Mouse (Mus musculus) gastrocnemius, adult 8-10 months (tissue): Measurements from ENCODE around the gene Ndufs7. TPM values are rescaled to one million over a fixed set of nuclear protein-coding genes. Genes with fewer than 3 reads are reported as not detected.

Experiments used
- DNase-seq, 2 experiments: peaks; one replicate each; pipeline ENCODE4 v3.0.0; 2022; ENCODE audit warnings: low spot score in 2 of 2
- microRNA-seq: library from miRNA; unstranded; fragments of <30 nt; microRNA quantifications from one replicate; pipeline ENCODE4 v1.2.0, GENCODE M21; 2022
- total RNA-seq, 4 experiments: library from RNA; stranded (reverse); gene quantifications; 2 replicates each; pipeline ENCODE4 v1.2.4; 2022

The Ndufs7 gene
- total RNA-seq, 4 experiments from 2014 or later: 576 to 623 (median 605) TPM

DNA sequence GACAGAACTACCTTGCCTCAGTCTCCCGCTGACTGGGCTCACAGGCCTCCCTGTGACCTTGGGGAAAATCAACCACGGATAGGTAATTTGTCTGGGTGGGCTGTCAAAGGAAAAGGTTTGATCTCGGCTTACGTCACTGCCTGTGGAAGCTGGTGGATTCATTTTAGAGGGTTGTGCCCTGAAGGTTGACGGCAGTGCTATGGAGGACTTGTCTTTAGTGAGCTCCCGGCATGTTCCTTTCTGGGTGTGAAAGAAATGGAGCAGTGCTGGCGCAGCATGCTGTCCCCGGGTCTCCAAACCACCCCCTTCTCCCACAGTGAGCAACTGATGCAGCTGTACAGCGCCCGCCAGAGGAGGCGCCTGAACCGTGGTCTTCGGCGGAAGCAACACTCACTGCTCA is 44.4 kb downstream of the Ndufs7 start:
- DNase-seq: no peak

GRCm38 (mm10) chr10:80294311-80294710 is 45.4 kb downstream of the Ndufs7 start:
- DNase-seq: no peak

GRCm38 (mm10) chr10:80294788-80295303 is 45.9 kb downstream of the Ndufs7 start:
- no peak for DNase-seq

DNA sequence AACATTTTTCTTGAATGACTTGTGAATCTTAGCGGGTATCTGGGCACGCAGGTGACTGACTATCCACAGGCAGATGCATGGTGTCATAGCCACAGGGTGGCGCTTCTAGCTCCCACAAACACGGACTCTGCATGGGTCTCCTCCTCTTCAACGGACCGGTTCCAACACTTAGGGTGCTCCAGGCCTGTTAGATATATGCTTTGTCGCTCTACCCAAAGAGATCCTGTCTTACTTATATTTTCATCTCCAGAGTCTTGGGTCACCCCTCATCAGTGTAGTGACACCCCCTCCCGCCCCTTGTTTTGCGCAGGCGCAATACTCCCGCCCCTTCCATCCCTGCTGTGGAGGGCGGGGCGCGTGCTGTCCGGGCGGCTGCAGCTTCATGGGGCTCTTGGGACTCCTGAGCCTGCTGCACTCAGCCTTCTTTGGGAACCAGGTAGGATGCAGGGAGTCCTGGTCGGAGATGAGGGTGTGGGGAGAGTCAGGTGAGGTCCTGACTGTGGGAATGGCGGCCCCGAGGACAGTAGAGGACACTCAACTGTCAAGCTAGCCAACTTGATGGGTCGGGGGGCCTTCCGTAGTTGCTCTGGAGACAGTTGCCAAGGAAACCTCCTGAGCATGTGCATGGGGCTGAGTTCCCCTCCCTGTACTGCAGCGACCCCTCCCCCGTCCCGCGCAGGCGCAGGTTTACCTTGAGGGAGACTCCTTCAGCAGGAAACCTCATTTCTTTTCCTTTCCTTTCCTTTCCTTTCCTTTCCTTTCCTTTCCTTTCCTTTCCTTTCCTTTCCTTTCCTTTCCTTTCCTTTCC is 46.9 kb downstream of the Ndufs7 start, which contains the start of gene Apc2:
Gene Apc2, plus strand, starts transcription at position 360 of the 808 bp plus-strand sequence.
- DNase-seq: peak; percentile 53 to 69

DNA sequence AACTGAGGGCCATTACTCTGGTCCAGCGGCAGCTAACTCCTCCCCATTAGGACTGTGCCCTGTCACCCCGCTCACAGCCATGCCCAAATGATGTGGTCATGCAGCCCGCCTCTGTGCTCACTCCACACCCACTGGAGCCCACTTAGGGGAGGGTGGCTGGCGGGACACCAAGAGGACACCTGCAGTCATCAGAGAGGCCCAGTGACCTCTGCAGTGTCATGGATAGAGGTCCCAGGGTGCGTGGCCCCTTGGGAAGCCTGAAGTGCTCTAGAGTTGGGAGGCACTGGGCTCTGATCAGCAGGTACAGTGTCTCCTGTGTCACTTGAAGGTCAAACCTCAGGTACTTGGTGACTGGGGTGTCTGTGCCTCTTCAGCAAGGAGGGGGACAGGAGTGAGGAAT is 47.9 kb downstream of the Ndufs7 start:
- no peak for DNase-seq

GRCm38 (mm10) chr10:80297526-80298133 is 48.7 kb downstream of the Ndufs7 start:
- no peak for DNase-seq

DNA sequence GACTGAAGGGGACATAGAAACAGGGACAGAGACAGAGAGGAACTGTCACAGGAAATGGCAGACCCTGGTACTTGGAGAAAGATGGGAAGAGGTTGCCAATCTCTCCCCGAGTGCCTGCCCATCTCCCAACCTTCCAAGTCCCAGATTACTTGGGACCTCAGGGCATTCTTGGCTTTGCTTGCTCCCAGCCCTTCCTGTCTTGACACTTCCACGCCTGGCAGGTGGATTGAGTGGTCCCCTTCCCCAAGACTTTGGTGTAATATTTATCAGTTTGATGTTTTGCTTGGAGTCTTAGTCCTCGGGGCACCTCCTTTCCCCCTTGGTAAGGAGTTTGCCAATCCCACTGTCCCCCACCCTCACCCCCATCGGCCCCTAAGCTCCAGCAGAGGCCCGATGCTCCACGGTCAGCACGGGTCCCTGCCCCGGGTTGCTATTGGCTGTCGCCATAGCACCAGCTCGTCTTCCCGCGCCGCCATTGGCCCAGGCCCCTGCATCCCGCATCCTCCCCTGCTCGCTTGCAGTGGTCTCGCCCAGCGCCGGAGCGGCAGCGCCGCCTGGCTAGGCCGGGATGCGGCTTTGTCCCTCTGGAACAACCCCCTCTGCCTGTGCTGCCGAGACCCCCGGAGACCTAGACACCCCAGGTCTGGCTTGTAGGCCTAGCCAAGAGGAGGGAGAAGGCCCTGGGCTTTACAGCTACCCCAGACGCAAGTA is 49.8 kb downstream of the Ndufs7 start:
- DNase-seq: no peak

DNA sequence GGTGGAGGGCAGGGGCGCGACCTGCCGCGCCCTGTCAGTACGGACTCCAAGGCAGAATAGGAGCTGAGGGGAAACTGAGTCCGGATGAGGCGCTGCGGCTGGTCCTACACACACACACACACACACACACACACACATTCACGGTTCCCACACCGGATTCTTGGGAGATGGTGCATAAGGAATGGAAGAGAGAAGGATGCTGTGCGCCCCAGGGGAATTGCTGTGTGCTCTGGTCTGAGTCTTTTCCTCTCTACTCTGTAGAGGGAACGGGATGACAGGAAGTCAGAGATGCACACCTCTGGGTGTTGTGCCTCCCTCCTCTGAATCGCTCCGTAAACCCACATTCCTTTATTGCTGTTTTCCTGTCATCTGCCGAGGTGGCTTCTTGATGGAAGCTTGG is 50.4 kb downstream of the Ndufs7 start:
- no peak for DNase-seq

- no peak for DNase-seq
Observed at GRCm38 (mm10) chr10:80299824-80300223, 50.9 kb downstream of the Ndufs7 start.

DNA sequence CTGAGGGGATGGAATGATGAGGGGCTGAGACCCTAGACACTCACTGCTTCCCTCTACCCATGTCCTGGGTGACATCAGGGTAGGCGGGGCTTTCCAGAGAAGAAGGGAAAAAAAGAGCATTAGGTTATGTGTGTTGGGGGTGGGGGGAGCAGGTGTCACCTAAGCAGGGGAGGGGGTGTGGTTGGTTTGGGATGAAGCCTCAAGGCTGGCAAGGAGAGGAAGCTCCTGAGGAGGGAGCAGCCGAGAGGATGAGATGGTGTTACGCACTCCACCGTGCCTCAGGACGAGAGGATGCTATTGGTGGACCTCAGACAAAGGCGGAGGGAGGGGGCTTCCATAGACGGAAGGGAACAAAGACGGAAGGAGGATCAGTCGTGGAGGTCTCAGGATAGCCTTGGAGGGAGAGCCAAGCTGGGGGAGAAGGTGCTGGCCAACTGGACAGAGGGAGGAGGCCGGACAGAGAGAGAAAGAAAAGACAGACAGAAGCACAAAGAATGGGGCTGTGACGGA is 51.8 kb downstream of the Ndufs7 start:
- DNase-seq: no peak

DNA sequence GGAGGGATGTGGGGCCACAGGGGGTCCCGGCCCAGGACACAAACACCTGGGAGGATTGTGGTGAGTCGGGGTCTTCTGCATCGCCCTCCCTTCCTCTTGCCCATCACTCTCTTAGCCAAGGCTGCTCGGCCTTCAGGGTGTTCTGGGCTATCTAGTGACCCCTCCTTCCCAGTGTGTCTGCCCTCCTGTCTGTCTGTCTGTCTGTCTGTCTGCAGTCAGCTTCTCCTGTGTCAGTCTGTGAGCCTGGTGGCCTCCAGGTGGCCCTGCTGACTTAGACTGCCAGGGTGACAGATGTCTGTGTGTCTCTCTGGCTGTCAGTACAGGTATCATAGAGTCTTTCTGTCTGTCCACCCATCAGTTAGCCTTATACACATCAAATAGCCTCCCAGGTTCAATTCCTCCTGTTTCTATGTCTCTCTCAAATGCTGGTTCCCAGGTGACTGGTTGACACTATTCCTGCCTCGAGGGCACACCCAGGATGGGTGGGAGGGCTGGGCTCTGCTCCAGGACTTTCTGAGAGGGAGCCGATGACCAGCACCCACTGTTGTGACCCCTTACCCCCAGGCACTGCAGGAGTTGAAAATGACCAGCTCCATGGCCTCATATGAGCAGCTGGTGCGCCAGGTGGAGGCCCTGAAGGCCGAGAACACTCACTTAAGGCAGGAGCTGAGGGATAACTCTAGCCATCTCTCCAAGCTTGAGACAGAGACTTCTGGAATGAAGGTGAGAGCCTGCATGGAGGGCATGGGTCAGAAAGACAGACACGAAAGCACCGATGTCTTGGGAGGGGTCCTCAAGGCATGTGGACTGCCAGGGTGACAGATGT is 52.5 kb downstream of the Ndufs7 start:
- no peak for DNase-seq

DNA sequence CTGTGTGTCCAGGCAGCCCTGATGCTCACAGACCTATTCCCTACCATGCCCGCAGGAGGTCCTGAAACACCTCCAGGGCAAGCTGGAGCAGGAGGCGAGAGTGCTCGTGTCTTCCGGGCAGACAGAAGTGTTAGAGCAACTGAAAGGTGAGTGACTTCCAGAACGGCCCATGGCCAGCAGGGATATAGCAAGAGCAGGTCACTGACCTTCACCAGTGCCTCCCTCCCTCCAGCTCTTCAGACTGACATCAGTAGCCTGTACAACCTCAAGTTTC is 53.1 kb downstream of the Ndufs7 start:
- no peak for DNase-seq

DNA sequence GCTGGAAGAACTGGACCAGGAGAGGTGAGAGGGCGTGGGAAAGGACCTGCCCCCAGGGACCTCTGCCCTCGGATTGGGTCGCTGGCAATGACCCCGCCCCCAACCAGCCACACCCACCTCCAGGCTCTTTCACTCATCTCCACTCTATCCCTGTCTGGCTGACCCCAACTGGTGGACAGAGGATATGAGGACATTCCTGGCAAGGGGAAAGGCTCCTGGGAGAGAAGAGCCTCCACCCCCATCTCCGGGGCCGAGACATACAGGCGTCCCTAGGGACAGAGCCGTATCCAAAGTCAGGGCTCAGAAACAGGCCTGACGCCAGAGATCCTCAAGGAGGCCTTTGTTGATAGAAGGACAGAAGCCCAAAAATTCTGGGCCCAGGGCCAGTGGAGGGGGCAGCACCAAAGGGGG is 53.6 kb downstream of the Ndufs7 start:
- peak; percentile 84 to 86 for DNase-seq

GRCm38 (mm10) chr10:80304458-80304857 is 55.5 kb downstream of the Ndufs7 start:
- DNase-seq: no peak

- no peak for DNase-seq
Observed at GRCm38 (mm10) chr10:80304862-80305261, 55.9 kb downstream of the Ndufs7 start.

Small RNAs within 50 kb of the gene (microRNA-seq; reads per million reads assigned to microRNA genes)
- not detected for gene Mir6911

Other genes with a start within 250 kb of the Ndufs7 start
- gene Arhgap45, start 232.5 kb upstream of the Ndufs7 start, total RNA-seq: 1 to 10 TPM in 2 of 4 experiments, under 1 TPM in 2; 0.48 to 1.3 (median 0.84) TPM
- gene Polr2e, start 209.3 kb upstream of the Ndufs7 start, total RNA-seq: 10 to 100 TPM; 38.3 to 47.6 (median 39.7) TPM
- 100 to 1,000 TPM; 510 to 613 (median 541) TPM for gene Gpx4, start 202.0 kb upstream of the Ndufs7 start, total RNA-seq
- gene Sbno2, start 143.6 kb upstream of the Ndufs7 start, total RNA-seq: 1 to 10 TPM; 4.8 to 5.7 (median 5.3) TPM
- 100 to 1,000 TPM; 157 to 173 (median 162) TPM for gene Stk11, start 133.3 kb upstream of the Ndufs7 start, total RNA-seq
- gene Atp5d, start 110.5 kb upstream of the Ndufs7 start, total RNA-seq: 100 to 1,000 TPM; 525 to 571 (median 544) TPM
- gene Cbarp, start 108.3 kb upstream of the Ndufs7 start, total RNA-seq: 1 to 10 TPM; 1.9 to 4.0 (median 2.9) TPM
- gene Midn, start 100.8 kb upstream of the Ndufs7 start, total RNA-seq: 10 to 100 TPM; 20.8 to 36.0 (median 29.5) TPM
- 10 to 100 TPM; 23.4 to 49.1 (median 31.4) TPM for gene Cirbp, start 83.1 kb upstream of the Ndufs7 start, total RNA-seq
- gene 1600002K03Rik, start 76.2 kb upstream of the Ndufs7 start, total RNA-seq: 1 to 10 TPM; 4.3 to 7.8 (median 6.9) TPM
- under 1 TPM; 0.19 to 0.48 (median 0.36) TPM for gene Efna2, start 69.6 kb upstream of the Ndufs7 start, total RNA-seq
- gene Mum1, start 22.7 kb upstream of the Ndufs7 start, total RNA-seq: 10 to 100 TPM; 12.7 to 16.9 (median 15.2) TPM
- gene Gamt, start 11.9 kb downstream of the Ndufs7 start, total RNA-seq: 10 to 100 TPM; 19.5 to 33.6 (median 33.4) TPM
- gene Dazap1, start 12.4 kb downstream of the Ndufs7 start, total RNA-seq: 10 to 100 TPM; 31.8 to 38.5 (median 34.6) TPM
- 100 to 1,000 TPM; 626 to 776 (median 688) TPM for gene Rps15, start 43.3 kb downstream of the Ndufs7 start, total RNA-seq
- under 1 TPM; 0.24 to 0.54 (median 0.31) TPM for gene Apc2, start 46.9 kb downstream of the Ndufs7 start, total RNA-seq
- 1 to 10 TPM; 5.4 to 8.9 (median 6.6) TPM for gene 2310011J03Rik, start 71.4 kb downstream of the Ndufs7 start, total RNA-seq
- 1 to 10 TPM in 1 of 4 experiments, under 1 TPM in 3; 0.67 to 1.1 (median 0.91) TPM for gene Pcsk4, start 80.4 kb downstream of the Ndufs7 start, total RNA-seq
- gene Reep6, start 80.8 kb downstream of the Ndufs7 start, total RNA-seq: 1 to 10 TPM; 2.6 to 4.0 (median 3.2) TPM
- gene Adamtsl5, start 99.3 kb downstream of the Ndufs7 start, total RNA-seq: 10 to 100 TPM; 22.6 to 30.4 (median 26.9) TPM
- under 1 TPM in 2 of 4 experiments, not detected in 2; 0.27 to 0.36 TPM for gene Plk5, start 107.3 kb downstream of the Ndufs7 start, total RNA-seq
- 1 to 10 TPM; 4.2 to 6.3 (median 4.7) TPM for gene Mex3d, start 138.5 kb downstream of the Ndufs7 start, total RNA-seq
- gene Mbd3, start 150.4 kb downstream of the Ndufs7 start, total RNA-seq: 100 to 1,000 TPM; 120 to 138 (median 131) TPM
- gene Uqcr11, start 157.7 kb downstream of the Ndufs7 start, total RNA-seq: 100 to 1,000 TPM; 691 to 868 (median 797) TPM
- 10 to 100 TPM in 3 of 4 experiments, 1 to 10 TPM in 1; 9.9 to 13.1 (median 10.8) TPM for gene Tcf3, start 184.5 kb downstream of the Ndufs7 start, total RNA-seq
- not detected for gene Onecut3, start 245.7 kb downstream of the Ndufs7 start, total RNA-seq